Mouse (Mus musculus): Measurements from ENCODE around the gene Sema6b. TPM values are rescaled to one million over a fixed set of nuclear protein-coding genes. Genes with fewer than 3 reads are reported as not detected.

Sema6b gene
- total RNA-seq (2014; fragmentation: Nextera tagmentation) (0.24 TPM in 1 of 2 replicates, not detected in the other), total RNA-seq (2017) (0.42 TPM in 1 of 2 replicates, not detected in the other)

- no peak for ATAC-seq (replicated peaks; ENCODE audit: low FRiP score, low TSS enrichment, poor library complexity, severe bottlenecking)
Observed at GRCm38 (mm10) chr17:56139858-56140595, at the start of gene Sema6b. Sema6b (minus strand) TSS chr17:56140343.

- no peak for ATAC-seq (replicated peaks; ENCODE audit: low FRiP score, low TSS enrichment, poor library complexity, severe bottlenecking)
Observed at GRCm38 (mm10) chr17:56185281-56186141, 45.4 kb upstream of the Sema6b start.

- ATAC-seq (replicated peaks; ENCODE audit: low FRiP score, low TSS enrichment, poor library complexity, severe bottlenecking): peak; percentile 96
Observed at GRCm38 (mm10) chr17:56183658-56184103, 43.5 kb upstream of the Sema6b start, which contains the start of gene Mydgf. Mydgf (minus strand) TSS chr17:56183920.

GRCm38 (mm10) chr17:56182975-56183657 is 43.0 kb upstream of the Sema6b start:
- peak; percentile 53 for ATAC-seq (replicated peaks; ENCODE audit: low FRiP score, low TSS enrichment, poor library complexity, severe bottlenecking)

GRCm38 (mm10) chr17:56175416-56175815 is 35.3 kb upstream of the Sema6b start:
- no peak for ATAC-seq (replicated peaks; ENCODE audit: low FRiP score, low TSS enrichment, poor library complexity, severe bottlenecking)

GRCm38 (mm10) chr17:56173401-56174046 is 33.4 kb upstream of the Sema6b start:
- no peak for ATAC-seq (replicated peaks; ENCODE audit: low FRiP score, low TSS enrichment, poor library complexity, severe bottlenecking)

GRCm38 (mm10) chr17:56171881-56172280 is 31.7 kb upstream of the Sema6b start:
- ATAC-seq (replicated peaks; ENCODE audit: low FRiP score, low TSS enrichment, poor library complexity, severe bottlenecking): no peak

- ATAC-seq (replicated peaks; ENCODE audit: low FRiP score, low TSS enrichment, poor library complexity, severe bottlenecking): no peak
Observed at GRCm38 (mm10) chr17:56171456-56171855, 31.3 kb upstream of the Sema6b start.

GRCm38 (mm10) chr17:56170636-56171035 is 30.5 kb upstream of the Sema6b start:
- ATAC-seq (replicated peaks; ENCODE audit: low FRiP score, low TSS enrichment, poor library complexity, severe bottlenecking): no peak

- no peak for ATAC-seq (replicated peaks; ENCODE audit: low FRiP score, low TSS enrichment, poor library complexity, severe bottlenecking)
Observed at GRCm38 (mm10) chr17:56169830-56170229, 29.7 kb upstream of the Sema6b start.

GRCm38 (mm10) chr17:56165671-56166070 is 25.5 kb upstream of the Sema6b start:
- ATAC-seq (replicated peaks; ENCODE audit: low FRiP score, low TSS enrichment, poor library complexity, severe bottlenecking): no peak

GRCm38 (mm10) chr17:56164510-56164909 is 24.4 kb upstream of the Sema6b start:
- no peak for ATAC-seq (replicated peaks; ENCODE audit: low FRiP score, low TSS enrichment, poor library complexity, severe bottlenecking)

GRCm38 (mm10) chr17:56163523-56164102 is 23.5 kb upstream of the Sema6b start:
- ATAC-seq (replicated peaks; ENCODE audit: low FRiP score, low TSS enrichment, poor library complexity, severe bottlenecking): no peak

- peak; percentile 98 for ATAC-seq (replicated peaks; ENCODE audit: low FRiP score, low TSS enrichment, poor library complexity, severe bottlenecking)
Observed at GRCm38 (mm10) chr17:56162231-56162774, 22.2 kb upstream of the Sema6b start, which contains the start of gene Tnfaip8l1. Tnfaip8l1 (plus strand) TSS chr17:56162477.

GRCm38 (mm10) chr17:56159729-56160128 is 19.6 kb upstream of the Sema6b start:
- ATAC-seq (replicated peaks; ENCODE audit: low FRiP score, low TSS enrichment, poor library complexity, severe bottlenecking): peak; percentile 13; the same call in 1 of the 2 replicates

- no peak for ATAC-seq (replicated peaks; ENCODE audit: low FRiP score, low TSS enrichment, poor library complexity, severe bottlenecking)
Observed at GRCm38 (mm10) chr17:56153643-56154042, 13.5 kb upstream of the Sema6b start.

GRCm38 (mm10) chr17:56149897-56150296 is 9.8 kb upstream of the Sema6b start:
- no peak for ATAC-seq (replicated peaks; ENCODE audit: low FRiP score, low TSS enrichment, poor library complexity, severe bottlenecking)

- no peak for ATAC-seq (replicated peaks; ENCODE audit: low FRiP score, low TSS enrichment, poor library complexity, severe bottlenecking)
Observed at GRCm38 (mm10) chr17:56148790-56149618, 8.9 kb upstream of the Sema6b start.

All from megakaryocyte-erythroid progenitor cell, adult 5-6 weeks (primary cell).